Mouse (Mus musculus): ENCODE data around the gene Wnk3.

DNA sequence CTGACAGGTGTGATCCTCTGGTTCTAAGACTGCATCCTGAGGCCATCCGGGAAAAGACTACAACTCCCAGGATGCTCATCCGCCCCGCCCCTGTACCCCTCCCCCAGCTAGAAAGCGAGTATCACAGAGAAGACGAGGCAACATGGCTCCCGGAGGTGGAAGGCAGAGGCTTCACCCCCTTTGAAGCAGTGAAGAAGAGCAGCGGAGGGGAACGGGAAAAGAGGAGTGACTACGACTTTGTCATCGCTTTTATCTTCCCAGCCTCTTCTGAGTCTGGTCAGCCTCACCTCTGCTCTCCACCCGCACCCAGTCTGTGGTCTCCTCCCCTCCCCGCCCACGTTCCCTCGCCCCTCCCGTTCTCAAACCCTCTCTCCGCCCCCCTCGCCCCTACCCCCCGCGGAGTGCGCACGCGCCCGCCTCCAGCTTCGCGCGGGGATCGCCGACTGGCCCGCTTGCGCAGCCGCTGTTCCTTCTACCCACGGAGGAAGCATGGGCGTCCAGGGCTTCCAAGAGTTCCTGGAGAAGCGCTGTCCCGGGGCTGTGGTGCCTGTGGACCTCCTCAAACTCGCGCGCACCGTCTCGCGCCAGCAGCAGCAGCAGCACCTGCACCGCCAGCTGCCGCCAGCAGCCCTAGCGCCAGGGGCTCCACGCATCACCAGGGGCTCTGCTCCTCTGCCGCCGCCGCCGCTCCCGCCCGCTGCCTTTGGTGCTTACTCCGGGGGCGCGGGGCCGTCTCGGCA is 146.1 kb downstream of the Wnk3 start, which contains the start of gene Fam120c:
- TF ChIP-seq CTCF (IDR thresholded peaks at IDR 0.05; ENCODE audit: borderline replicate concordance, extremely low read depth, insufficient read depth, insufficient read length) (no peak), POLR2A (IDR thresholded peaks at IDR 0.05; ENCODE audit: borderline replicate concordance, extremely low read depth, insufficient read depth, insufficient read length, poor library complexity, severe bottlenecking) (0 out of 2 replicates have a peak, but pooled peaks have one; percentile 20)

Data from brain, embryonic 14.5 days (tissue).